Mouse (Mus musculus) lung, postnatal 0 days (tissue): Measurements from ENCODE around the gene Pth2. TPM values are rescaled to one million over a fixed set of nuclear protein-coding genes. Genes with fewer than 3 reads are reported as not detected.

Experiments
- ATAC-seq: fragments of 200-750 bp; cut with Nextera tagmentation; 2 replicates; pipeline ENCODE4 v1.8.0; 2017; ENCODE audit warnings: moderate library complexity
- DNase-seq: peaks from one replicate; pipeline ENCODE4 v3.0.0-alpha.2; 2016; ENCODE audit warnings: low spot score
- H3K27ac ChIP-seq: fragments of 300-500 bp; sonication (generic); 2 replicates; pipeline ENCODE4 v1.5.1; 2014; ENCODE audit warnings: antibody characterized with exemption, mild to moderate bottlenecking, low read length, mixed read lengths
- H3K27me3 ChIP-seq: fragments of 300-500 bp; sonication (generic); replicated peaks from 2 replicates; pipeline ENCODE4 v1.6.1; 2014; ENCODE audit warnings: low read length, mixed read lengths; ENCODE audit not compliant: insufficient read depth
- H3K36me3 ChIP-seq: fragments of 300-500 bp; sonication (generic); 2 replicates; pipeline ENCODE4 v1.6.1; 2014; ENCODE audit warnings: low read length, mixed read lengths; ENCODE audit not compliant: insufficient read depth
- H3K4me1 ChIP-seq: fragments of 300-500 bp; sonication (generic); 2 replicates; pipeline ENCODE4 v1.6.1; 2014; ENCODE audit warnings: antibody characterized with exemption, low read depth, low read length, mixed read lengths; ENCODE audit not compliant: insufficient read depth
- H3K4me2 ChIP-seq: fragments of 300-500 bp; sonication (generic); replicated peaks from 2 replicates; pipeline ENCODE4 v1.6.1; 2014; ENCODE audit warnings: low read depth, mild to moderate bottlenecking, low read length, moderate library complexity, mixed read lengths
- H3K4me3 ChIP-seq: fragments of 300-500 bp; sonication (generic); 2 replicates; pipeline ENCODE4 v1.5.1; 2014; ENCODE audit warnings: low read depth, low read length
- H3K9ac ChIP-seq: fragments of 300-500 bp; sonication (generic); replicated peaks from 2 replicates; pipeline ENCODE4 v1.6.1; 2014; ENCODE audit warnings: low read depth, mild to moderate bottlenecking
- H3K9me3 ChIP-seq: fragments of 300-500 bp; sonication (generic); 2 replicates; pipeline ENCODE4 v1.6.1; 2016; ENCODE audit warnings: low read length, mixed read lengths
- CTCF ChIP-seq: IDR thresholded peaks from 2 replicates; pipeline ENCODE4 v1.5.1; 2016; ENCODE audit warnings: antibody characterized with exemption, mild to moderate bottlenecking
- EP300 ChIP-seq: IDR thresholded peaks from 2 replicates; pipeline ENCODE4 v1.6.1; 2016; ENCODE audit warnings: antibody characterized with exemption, mild to moderate bottlenecking, control low read depth
- WGBS: fragments of 180-500 bp; shearing (Covaris S2); extraction: QIAGEN DNeasy Blood & Tissue Kit; methylation state at CpG from one replicate; pipeline ENCODE4 v1.1.7; 2014; 5-methylcytosine and 5-hydroxymethylcytosine counted together
- polyA plus RNA-seq: library from polyadenylated mRNA; unstranded; fragments of >200 nt; fragmentation: Nextera tagmentation; extraction: Ambion mirVana; gene quantifications from 2 replicates; pipeline ENCODE4 v1.2.1, GENCODE M21; 2015

The Pth2 gene
- polyA plus RNA-seq, 1 experiment from 2014 or later, result not detected

GRCm38 (mm10) chr7:45155590-45155989 is 25.2 kb upstream of the Pth2 start:
- ATAC-seq, result no peak
- WGBS, result 83% methylated on average over 9 of the region's 9 CpGs
- H3K4me2 ChIP-seq, result no peak overlapping the region

GRCm38 (mm10) chr7:45156206-45156605 is 24.6 kb upstream of the Pth2 start:
- Histone ChIP-seq H3K4me3 (no peak overlapping the region), H3K27ac (no peak overlapping the region), H3K4me2 (no peak overlapping the region), H3K27me3 (no peaks in the 10 kb centered on the region), H3K9ac (no peak overlapping the region), H3K4me1 (no peaks in the 10 kb centered on the region), H3K9me3 (no peaks in the 10 kb centered on the region), H3K36me3 (no peaks in the 10 kb centered on the region)
- ATAC-seq (no peak), DNase-seq (no peak)
- 88% methylated on average over 15 of the region's 15 CpGs for WGBS
- TF ChIP-seq EP300, result no peak
- no peak for TF ChIP-seq CTCF

More at GRCm38 (mm10) chr7:45155590-45155989, 25.2 kb upstream of the Pth2 start:
- TF ChIP-seq EP300 (no peak), CTCF (no peak)
- Histone ChIP-seq H3K27ac (no peak overlapping the region), H3K36me3 (no peaks in the 10 kb centered on the region), H3K9me3 (no peaks in the 10 kb centered on the region), H3K27me3 (no peaks in the 10 kb centered on the region), H3K9ac (no peak overlapping the region), H3K4me3 (no peak overlapping the region), H3K4me1 (no peaks in the 10 kb centered on the region)
- no peak for DNase-seq

GRCm38 (mm10) chr7:45157459-45157858 is 23.3 kb upstream of the Pth2 start:
- Histone ChIP-seq H3K27ac (no peak overlapping the region), H3K9ac (no peak overlapping the region), H3K4me3 (no peak overlapping the region), H3K27me3 (no peaks in the 10 kb centered on the region), H3K9me3 (no peaks in the 10 kb centered on the region), H3K36me3 (no peaks in the 10 kb centered on the region), H3K4me1 (0 out of 2 replicates have a peak, but pooled peaks cover 5% of the 10 kb centered on the region), H3K4me2 (no peak overlapping the region)
- TF ChIP-seq EP300 (no peak), CTCF (no peak)
- ATAC-seq (no peak), DNase-seq (no peak)
- 81% methylated on average over 14 of the region's 14 CpGs for WGBS

GRCm38 (mm10) chr7:45158991-45159390 is 21.8 kb upstream of the Pth2 start:
- TF ChIP-seq CTCF, result no peak
- H3K4me3 ChIP-seq, result no peak overlapping the region
- H3K9me3 ChIP-seq, result no peaks in the 10 kb centered on the region
- no peak overlapping the region for H3K9ac ChIP-seq
- ATAC-seq, result no peak
- peaks cover 11% of the 10 kb centered on the region for H3K27me3 ChIP-seq
- 0 out of 2 replicates have a peak, but pooled peaks cover 5% of the 10 kb centered on the region for H3K4me1 ChIP-seq
- no peak overlapping the region for H3K27ac ChIP-seq
- H3K36me3 ChIP-seq, result no peaks in the 10 kb centered on the region
- no peak for DNase-seq
- 88% methylated on average over 6 of the region's 6 CpGs for WGBS
- H3K4me2 ChIP-seq, result no peak overlapping the region

GRCm38 (mm10) chr7:45160316-45160800 is 20.4 kb upstream of the Pth2 start:
- TF ChIP-seq CTCF, result no peak
- TF ChIP-seq EP300, result no peak

GRCm38 (mm10) chr7:45160866-45161265 is 19.9 kb upstream of the Pth2 start:
- DNase-seq (no peak), ATAC-seq (no peak)
- Histone ChIP-seq H3K4me1 (0 out of 2 replicates have a peak, but pooled peaks cover 5% of the 10 kb centered on the region), H3K27me3 (peaks cover 30% of the 10 kb centered on the region), H3K9me3 (no peaks in the 10 kb centered on the region), H3K4me3 (no peak overlapping the region), H3K36me3 (no peaks in the 10 kb centered on the region), H3K27ac (no peak overlapping the region), H3K4me2 (no peak overlapping the region), H3K9ac (no peak overlapping the region)
- 89% methylated on average over 3 of the region's 3 CpGs for WGBS
- TF ChIP-seq CTCF, result no peak
- no peak for TF ChIP-seq EP300

More at GRCm38 (mm10) chr7:45160316-45160800, 20.4 kb upstream of the Pth2 start:
- Histone ChIP-seq H3K27me3 (peaks cover 25% of the 10 kb centered on the region), H3K4me3 (no peak overlapping the region), H3K27ac (no peak overlapping the region), H3K36me3 (no peaks in the 10 kb centered on the region), H3K4me1 (0 out of 2 replicates have a peak, but pooled peaks cover 5% of the 10 kb centered on the region), H3K4me2 (no peak overlapping the region), H3K9me3 (no peaks in the 10 kb centered on the region), H3K9ac (no peak overlapping the region)
- ATAC-seq, result no peak
- DNase-seq, result no peak
- WGBS, result 91% methylated on average over 6 of the region's 6 CpGs
